Mouse (Mus musculus) retina, embryonic 14.5 days (tissue): ENCODE measurements at regions not wholly inside any gene's neighbourhood (a gene's known extent, or its start where the extent isn't known, plus 50 kb on each side); places are given as distances from the start of the nearest gene placed in this dataset.

Experiments used
- DNase-seq: peaks from one replicate; pipeline ENCODE4 v3.0.0-alpha.2; 2015; ENCODE audit warnings: low spot score

DNA sequence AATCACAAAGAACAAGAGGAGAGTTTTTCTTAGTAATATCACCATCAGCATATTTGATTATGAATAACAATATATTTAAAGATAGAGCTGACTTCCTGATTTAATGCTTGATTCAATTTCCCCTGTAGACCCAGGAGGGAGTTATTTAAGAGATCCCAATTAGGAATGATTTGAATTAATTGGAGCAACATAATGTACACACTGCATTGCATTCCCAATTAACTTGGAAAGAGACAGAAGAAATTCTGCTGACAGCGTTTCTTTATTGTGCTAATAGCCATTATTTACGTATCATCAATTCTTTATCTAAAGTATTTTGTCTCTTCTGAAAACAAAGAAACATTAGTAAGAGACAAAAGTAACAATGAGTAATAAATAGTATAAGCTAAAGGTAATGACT lies 1491.2 kb upstream of the Cited2 start:
- DNase-seq = peak; percentile 73

- DNase-seq = peak; percentile 21
These were observed 1489.4 kb upstream of the Cited2 start for GRCm38 (mm10) chr10:16233612-16234106.

DNA sequence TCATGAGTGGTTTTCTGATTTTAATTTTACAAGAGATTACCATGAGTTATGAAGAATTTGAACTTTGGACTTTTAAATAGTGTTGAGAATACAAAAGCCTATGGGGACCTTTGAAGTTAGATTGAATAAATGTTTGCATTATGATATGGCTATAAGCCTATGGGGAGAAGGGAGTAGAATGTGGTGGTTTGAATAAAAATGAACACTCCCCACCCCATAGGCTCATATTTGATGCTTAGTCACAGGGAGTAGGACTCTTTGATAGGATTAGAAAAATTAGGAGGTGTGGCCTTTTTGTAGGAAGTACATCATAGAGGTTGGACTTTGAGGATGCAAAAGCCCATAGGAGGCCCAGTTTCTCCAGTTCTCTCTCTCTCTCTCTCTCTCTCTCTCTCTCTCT lies 1466.7 kb upstream of the Cited2 start:
- no peak for DNase-seq

DNA sequence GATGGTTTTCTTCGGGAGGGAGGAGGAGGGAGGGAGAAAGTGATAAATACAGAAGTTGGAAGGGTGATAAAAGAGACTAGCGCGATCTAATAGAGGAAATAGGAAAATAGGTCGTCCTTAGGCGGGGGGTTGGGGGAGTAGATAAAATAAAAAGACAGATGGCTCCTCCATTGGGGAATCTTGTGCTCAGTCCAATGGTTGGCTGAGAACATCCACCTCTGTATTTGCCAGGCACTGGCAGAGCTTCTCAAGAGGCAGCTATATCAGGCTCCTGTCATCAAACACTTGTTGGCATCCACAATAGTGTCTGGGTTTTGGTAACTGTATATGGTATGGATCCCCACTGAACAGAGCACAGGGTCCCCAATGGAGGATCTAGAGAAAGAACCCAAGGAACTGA lies 1450.2 kb upstream of the Cited2 start:
- no peak for DNase-seq

- no peak for DNase-seq
These were observed 1406.0 kb upstream of the Cited2 start for GRCm38 (mm10) chr10:16317026-16317425.

- DNase-seq = no peak
These were observed 1385.5 kb upstream of the Cited2 start for GRCm38 (mm10) chr10:16337546-16337945.

- no peak for DNase-seq
These were observed 1381.5 kb upstream of the Cited2 start for GRCm38 (mm10) chr10:16341496-16341895.

DNA sequence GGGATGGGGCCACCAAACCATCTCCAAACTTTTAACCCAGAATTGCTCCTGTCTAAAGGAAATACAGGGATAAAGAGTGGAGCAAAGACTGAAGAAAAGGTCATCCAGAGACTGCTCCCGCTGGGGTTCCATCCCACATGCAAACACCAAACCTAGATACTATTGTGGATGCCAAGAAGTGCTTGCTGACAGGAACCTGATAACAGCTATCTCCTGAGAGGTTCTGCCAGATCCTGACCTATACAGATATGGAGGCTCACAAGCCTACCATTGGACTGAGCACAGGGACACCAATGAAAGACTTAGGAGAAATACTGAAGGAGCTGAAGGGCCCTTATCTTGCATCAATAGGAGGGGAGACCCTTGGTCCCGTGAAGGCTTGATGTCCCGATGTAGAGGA lies 1359.0 kb upstream of the Cited2 start:
- no peak for DNase-seq
